Mouse (Mus musculus): ENCODE measurements around the gene Creb3l4. TPM values are rescaled to one million over a fixed set of nuclear protein-coding genes. Genes with fewer than 3 reads are reported as not detected.
A peak's percentile ranks its signal among the peaks of the same experiment; 100 is the strongest.

Creb3l4 gene
- polyA plus RNA-seq, 1 experiment from 2014 or later = 2.4 TPM

DNA sequence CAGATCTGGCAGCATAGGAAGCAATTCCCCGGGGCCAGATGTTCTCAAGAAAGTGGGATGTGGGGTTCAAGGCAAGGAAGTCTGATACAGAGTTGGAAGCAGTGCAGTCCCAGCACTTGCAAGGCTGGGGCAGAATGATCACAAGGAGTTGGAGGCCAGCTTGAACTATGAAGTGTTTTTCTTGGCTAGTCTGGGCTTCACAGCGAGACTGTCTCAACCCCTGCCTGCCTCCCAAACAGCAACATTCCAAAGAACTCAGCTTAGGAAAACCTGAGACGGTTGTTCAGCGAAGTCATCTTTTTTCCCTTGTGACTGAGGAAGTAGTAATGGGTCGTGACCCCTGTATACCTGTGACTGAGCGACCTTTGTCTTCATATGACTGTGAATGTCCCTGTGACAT lies 7.5 kb upstream of the Creb3l4 start:
- Histone ChIP-seq H3K4me1 (peaks cover 38% of the 10 kb centered on the region), H3K9me3 (no peaks in the 10 kb centered on the region), H3K4me2 (peak overlapping the region; percentile 16; the same call in 1 of the 2 replicates), H3K4me3 (no peak overlapping the region; the same call in 1 of the 2 replicates), H3K27me3 (replicated peaks) (no peaks in the 10 kb centered on the region), H3K9ac (peak overlapping the region; percentile 4; the same call in 1 of the 2 replicates), H3K36me3 (peaks cover 26% of the 10 kb centered on the region), H3K27ac (replicated peaks) (0 out of 2 replicates have a peak overlapping the region, but pooled peaks have one; percentile 12)
- ATAC-seq (ENCODE audit: extremely low read depth, insufficient number of reproducible peaks, low FRiP score, low TSS enrichment) = no peak
- 71% methylated on average over 6 of the region's 6 CpGs for WGBS

DNA sequence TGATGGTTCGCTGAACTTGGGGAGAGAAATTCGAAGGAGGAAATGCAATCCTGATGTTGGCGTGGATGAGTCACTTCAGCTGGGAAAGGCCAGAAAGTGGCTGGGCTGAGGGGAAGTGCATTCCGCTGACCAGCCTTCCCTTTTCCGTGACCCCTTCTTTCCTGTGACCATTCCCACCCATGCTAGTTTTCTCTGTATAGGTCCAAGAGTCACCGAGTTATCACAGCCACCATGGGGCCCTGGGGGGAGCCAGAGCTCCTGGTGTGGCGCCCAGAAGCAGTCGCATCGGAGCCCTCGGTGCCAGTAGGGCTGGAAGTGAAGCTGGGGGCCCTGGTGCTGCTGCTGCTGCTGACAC lies 5.4 kb upstream of the Creb3l4 start:
- peak overlapping the region; percentile 93 for H3K27ac ChIP-seq (replicated peaks)
- H3K4me1 ChIP-seq = peaks cover 30% of the 10 kb centered on the region
- 0 out of 2 replicates have a peak, but pooled peaks have one; percentile 0 for ATAC-seq (ENCODE audit: extremely low read depth, insufficient number of reproducible peaks, low FRiP score, low TSS enrichment)
- no peaks in the 10 kb centered on the region for H3K27me3 ChIP-seq (replicated peaks)
- H3K9me3 ChIP-seq = no peaks in the 10 kb centered on the region
- peak overlapping the region; percentile 82 for H3K4me3 ChIP-seq
- peak overlapping the region; percentile 94 for H3K4me2 ChIP-seq
- peak overlapping the region; percentile 92 for H3K9ac ChIP-seq
- 0% methylated on average over 10 of the region's 10 CpGs for WGBS
- peaks cover 26% of the 10 kb centered on the region for H3K36me3 ChIP-seq

DNA sequence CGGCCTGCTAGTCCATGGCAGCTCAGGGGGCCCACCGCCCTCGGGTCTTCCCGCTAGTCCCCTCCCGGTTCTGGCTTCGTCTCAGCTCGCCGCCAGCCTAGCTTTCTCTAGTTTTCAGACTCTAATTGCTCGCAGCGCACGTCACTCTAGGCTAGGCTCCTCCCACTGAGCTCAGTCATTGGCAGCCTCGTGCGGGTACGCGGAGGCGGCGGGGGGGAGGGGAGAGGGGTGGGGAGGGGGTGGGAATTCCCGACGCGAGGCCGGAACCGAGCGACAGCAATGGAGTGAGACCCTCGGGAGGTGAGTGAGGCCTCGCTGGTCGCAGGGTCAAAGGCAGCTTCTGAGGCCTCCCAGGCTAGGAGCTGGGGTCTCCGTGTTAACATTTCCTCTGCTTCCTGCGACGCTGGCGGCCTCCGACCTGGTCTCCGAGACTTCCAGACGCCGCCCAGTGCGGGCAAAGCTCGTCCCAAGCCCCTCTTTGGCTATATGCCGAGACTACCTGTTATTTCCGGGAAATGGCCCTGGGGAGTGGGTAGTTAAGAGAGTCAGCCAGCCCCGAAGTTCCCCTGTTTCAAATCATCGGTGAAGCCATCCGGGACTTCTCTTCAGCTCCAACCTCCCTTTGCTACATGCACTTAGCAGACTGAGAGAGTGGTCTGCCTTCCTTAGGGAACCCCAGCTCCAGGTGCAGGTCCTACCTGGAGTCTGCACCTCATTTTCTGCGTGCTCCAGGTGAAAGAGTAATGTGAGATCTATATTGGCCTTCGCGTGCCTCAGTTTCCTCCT lies 4.8 kb upstream of the Creb3l4 start, which contains the start of gene Slc39a1:
TSS of gene Slc39a1 (plus strand) at position 213 of the 786 bp plus-strand sequence.
- Histone ChIP-seq H3K4me3 (peak within 1 kb of the TSS; percentile 82), H3K4me1 (peaks cover 36% of the 10 kb centered on the region), H3K9me3 (no peaks in the 10 kb centered on the region), H3K4me2 (peak within 1 kb of the TSS; percentile 94), H3K9ac (peak within 1 kb of the TSS; percentile 92), H3K36me3 (peaks cover 26% of the 10 kb centered on the region), H3K27ac (replicated peaks) (peak within 1 kb of the TSS; percentile 93), H3K27me3 (replicated peaks) (no peaks in the 10 kb centered on the region)
- under 1% methylated on average over 44 of the region's 44 CpGs for WGBS
- peak; percentile 86 for ATAC-seq (ENCODE audit: extremely low read depth, insufficient number of reproducible peaks, low FRiP score, low TSS enrichment)

- 0% methylated on average over 3 of the region's 3 CpGs for WGBS
- Histone ChIP-seq H3K27ac (replicated peaks) (peak overlapping the region; percentile 93), H3K4me2 (peak overlapping the region; percentile 94), H3K36me3 (peaks cover 26% of the 10 kb centered on the region), H3K9ac (peak overlapping the region; percentile 92), H3K4me1 (peaks cover 42% of the 10 kb centered on the region), H3K4me3 (peak overlapping the region; percentile 82), H3K27me3 (replicated peaks) (no peaks in the 10 kb centered on the region), H3K9me3 (no peaks in the 10 kb centered on the region)
- ATAC-seq (ENCODE audit: extremely low read depth, insufficient number of reproducible peaks, low FRiP score, low TSS enrichment) = no peak
Measured at GRCm38 (mm10) chr3:90247630-90247959, 4.3 kb upstream of the Creb3l4 start.

DNA sequence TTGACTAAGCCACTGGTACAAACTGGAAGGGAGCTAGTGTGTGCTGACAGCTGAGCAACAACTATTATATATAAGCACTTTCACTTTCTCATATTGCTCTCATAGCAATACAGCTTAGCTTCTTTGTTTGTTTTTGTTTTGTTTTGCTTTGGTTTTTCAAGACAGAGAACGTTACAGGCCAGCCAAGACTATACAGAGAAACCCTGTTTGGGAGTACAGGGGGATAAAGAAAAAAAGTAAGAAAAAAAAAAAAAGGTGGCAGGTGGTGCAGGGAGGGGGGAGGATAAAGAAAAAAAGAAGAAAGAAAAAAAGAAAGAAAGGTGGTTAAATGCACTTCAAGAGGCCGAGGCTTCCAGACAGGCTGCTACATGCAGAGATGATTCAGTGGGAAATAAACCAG lies 2.1 kb upstream of the Creb3l4 start:
- Histone ChIP-seq H3K9ac (no peak overlapping the region), H3K4me1 (peaks cover 35% of the 10 kb centered on the region), H3K27me3 (replicated peaks) (no peaks in the 10 kb centered on the region), H3K9me3 (no peaks in the 10 kb centered on the region), H3K4me2 (no peak overlapping the region), H3K4me3 (no peak overlapping the region), H3K27ac (replicated peaks) (no peak overlapping the region), H3K36me3 (peaks cover 12% of the 10 kb centered on the region)
- 66% methylated on average over 2 of the region's 2 CpGs for WGBS
- no peak for ATAC-seq (ENCODE audit: extremely low read depth, insufficient number of reproducible peaks, low FRiP score, low TSS enrichment)

GRCm38 (mm10) chr3:90241669-90242358 lies 1.5 kb downstream of the Creb3l4 start:
- no peak for ATAC-seq (ENCODE audit: extremely low read depth, insufficient number of reproducible peaks, low FRiP score, low TSS enrichment)
- Histone ChIP-seq H3K27ac (replicated peaks) (no peak overlapping the region), H3K27me3 (replicated peaks) (no peaks in the 10 kb centered on the region), H3K36me3 (no peaks in the 10 kb centered on the region), H3K4me3 (no peak overlapping the region), H3K4me1 (peaks cover 16% of the 10 kb centered on the region), H3K4me2 (no peak overlapping the region), H3K9me3 (no peaks in the 10 kb centered on the region), H3K9ac (no peak overlapping the region)
- 78% methylated on average over 10 of the region's 10 CpGs for WGBS

DNA sequence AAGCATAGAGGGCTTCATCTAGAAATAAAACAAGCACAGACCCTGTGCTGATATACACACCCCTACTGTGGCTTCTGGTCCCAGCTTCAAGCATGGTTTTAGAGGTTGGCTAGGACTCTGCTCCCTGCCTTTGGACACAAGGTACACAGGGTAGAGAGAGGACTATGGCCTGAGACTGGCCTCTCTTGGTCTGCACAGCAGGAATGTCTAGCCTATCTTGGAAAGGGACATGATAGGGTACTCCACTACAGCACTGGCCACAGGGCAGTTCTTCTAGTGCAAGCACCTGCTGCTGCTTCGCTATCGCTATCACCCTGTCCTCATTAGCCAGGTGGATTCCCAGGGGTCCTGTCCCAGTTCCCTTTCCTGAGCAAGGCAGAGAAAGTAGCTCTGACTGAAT lies 2.1 kb downstream of the Creb3l4 start:
- no peak overlapping the region for H3K9ac ChIP-seq
- no peak overlapping the region for H3K27ac ChIP-seq (replicated peaks)
- H3K9me3 ChIP-seq = no peaks in the 10 kb centered on the region
- peaks cover 4% of the 10 kb centered on the region for H3K36me3 ChIP-seq
- no peak overlapping the region for H3K4me3 ChIP-seq
- no peak overlapping the region for H3K4me2 ChIP-seq
- H3K4me1 ChIP-seq = peaks cover 16% of the 10 kb centered on the region
- no peaks in the 10 kb centered on the region for H3K27me3 ChIP-seq (replicated peaks)
- no peak for ATAC-seq (ENCODE audit: extremely low read depth, insufficient number of reproducible peaks, low FRiP score, low TSS enrichment)
- 82% methylated on average over 2 of the region's 2 CpGs for WGBS

DNA sequence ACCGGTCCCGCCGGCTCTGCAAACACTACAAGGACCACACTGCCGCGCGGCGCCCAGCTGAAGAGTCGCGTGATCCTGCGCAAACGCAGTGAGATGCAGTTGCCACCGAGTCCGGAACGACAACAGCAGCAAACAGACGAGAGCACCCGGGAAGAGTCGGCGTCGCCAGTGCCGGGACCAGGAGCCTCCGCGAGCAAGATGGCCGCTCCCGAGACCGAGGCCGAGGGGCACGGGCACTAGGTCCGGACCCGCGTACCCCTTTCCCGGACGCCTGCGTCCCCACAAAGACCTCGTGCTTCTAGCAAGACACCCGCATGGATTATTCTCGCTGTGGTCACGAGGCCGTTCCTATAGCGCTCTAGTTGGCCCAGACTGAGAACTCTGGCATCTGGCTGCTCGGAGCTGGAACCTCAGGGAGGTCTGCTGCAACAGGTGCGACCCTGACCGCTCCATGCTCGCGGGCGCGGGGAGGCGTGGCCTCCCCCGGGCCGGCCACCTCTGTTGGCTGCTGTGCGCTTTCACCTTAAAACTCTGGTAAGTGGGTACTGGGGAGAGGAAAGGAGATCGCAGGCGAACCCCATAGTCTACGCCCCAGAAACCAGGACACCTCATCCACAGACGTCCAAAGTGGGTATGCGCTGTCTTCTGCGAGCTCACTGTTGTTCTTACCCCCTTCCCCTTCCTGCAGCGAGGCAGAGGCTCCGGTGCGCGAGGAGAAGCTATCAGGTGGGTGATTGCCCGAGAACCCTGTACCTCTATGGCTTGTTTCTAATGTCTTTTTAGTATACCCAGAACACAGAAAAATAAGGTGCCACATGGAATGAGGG lies 11.6 kb downstream of the Creb3l4 start, which contains the start of gene Jtb:
TSS of gene Jtb (plus strand) at position 91 of the 827 bp plus-strand sequence.
- H3K9me3 ChIP-seq = no peaks in the 10 kb centered on the region
- H3K4me1 ChIP-seq = peaks cover 17% of the 10 kb centered on the region
- H3K27ac ChIP-seq (replicated peaks) = peak within 1 kb of the TSS; percentile 86
- peak within 1 kb of the TSS; percentile 87 for H3K4me2 ChIP-seq
- H3K27me3 ChIP-seq (replicated peaks) = no peaks in the 10 kb centered on the region
- H3K9ac ChIP-seq = peak within 1 kb of the TSS; percentile 92
- WGBS = under 1% methylated on average over 61 of the region's 61 CpGs
- ATAC-seq (ENCODE audit: extremely low read depth, insufficient number of reproducible peaks, low FRiP score, low TSS enrichment) = peak; percentile 93
- peaks cover 36% of the 10 kb centered on the region for H3K36me3 ChIP-seq
- H3K4me3 ChIP-seq = peak within 1 kb of the TSS; percentile 73

GRCm38 (mm10) chr3:90231075-90231474 lies 12.2 kb downstream of the Creb3l4 start:
- Histone ChIP-seq H3K36me3 (peaks cover 34% of the 10 kb centered on the region), H3K27me3 (replicated peaks) (no peaks in the 10 kb centered on the region), H3K9me3 (no peaks in the 10 kb centered on the region), H3K27ac (replicated peaks) (peak overlapping the region; percentile 86; the same call in 1 of the 2 replicates), H3K4me2 (peak overlapping the region; percentile 87), H3K9ac (peak overlapping the region; percentile 92), H3K4me3 (peak overlapping the region; percentile 73), H3K4me1 (peaks cover 17% of the 10 kb centered on the region)
- ATAC-seq (ENCODE audit: extremely low read depth, insufficient number of reproducible peaks, low FRiP score, low TSS enrichment) = no peak; the same call in 1 of the 2 replicates
- WGBS = 10% methylated on average over 8 of the region's 8 CpGs

GRCm38 (mm10) chr3:90224331-90224730 lies 19.0 kb downstream of the Creb3l4 start:
- H3K9ac ChIP-seq = no peak overlapping the region
- H3K9me3 ChIP-seq = no peaks in the 10 kb centered on the region
- no peak overlapping the region for H3K4me3 ChIP-seq
- no peak for ATAC-seq (ENCODE audit: extremely low read depth, insufficient number of reproducible peaks, low FRiP score, low TSS enrichment)
- 74% methylated on average over 10 of the region's 10 CpGs for WGBS
- no peak overlapping the region for H3K4me2 ChIP-seq
- no peak overlapping the region for H3K27ac ChIP-seq (replicated peaks)
- peaks cover 32% of the 10 kb centered on the region for H3K4me1 ChIP-seq
- H3K36me3 ChIP-seq = peaks cover 30% of the 10 kb centered on the region
- no peaks in the 10 kb centered on the region for H3K27me3 ChIP-seq (replicated peaks)

GRCm38 (mm10) chr3:90222941-90223340 lies 20.4 kb downstream of the Creb3l4 start:
- no peak overlapping the region for H3K27ac ChIP-seq (replicated peaks)
- no peak overlapping the region for H3K9ac ChIP-seq
- peaks cover 32% of the 10 kb centered on the region for H3K4me1 ChIP-seq
- H3K9me3 ChIP-seq = no peaks in the 10 kb centered on the region
- ATAC-seq (ENCODE audit: extremely low read depth, insufficient number of reproducible peaks, low FRiP score, low TSS enrichment) = no peak
- H3K27me3 ChIP-seq (replicated peaks) = no peaks in the 10 kb centered on the region
- no peak overlapping the region for H3K4me3 ChIP-seq
- H3K4me2 ChIP-seq = no peak overlapping the region
- H3K36me3 ChIP-seq = peaks cover 30% of the 10 kb centered on the region
- 40% methylated on average over 3 of the region's 3 CpGs for WGBS
